Mouse (Mus musculus) ES-CJ7 (cell line): ENCODE results near the gene Eng.
A peak's percentile ranks its signal among the peaks of the same experiment; 100 is the strongest.

Experiments
- DNase-seq: peaks from one replicate; pipeline ENCODE4 v3.0.0; 2011; ENCODE audit warnings: low read depth, low spot score

Eng gene

DNA sequence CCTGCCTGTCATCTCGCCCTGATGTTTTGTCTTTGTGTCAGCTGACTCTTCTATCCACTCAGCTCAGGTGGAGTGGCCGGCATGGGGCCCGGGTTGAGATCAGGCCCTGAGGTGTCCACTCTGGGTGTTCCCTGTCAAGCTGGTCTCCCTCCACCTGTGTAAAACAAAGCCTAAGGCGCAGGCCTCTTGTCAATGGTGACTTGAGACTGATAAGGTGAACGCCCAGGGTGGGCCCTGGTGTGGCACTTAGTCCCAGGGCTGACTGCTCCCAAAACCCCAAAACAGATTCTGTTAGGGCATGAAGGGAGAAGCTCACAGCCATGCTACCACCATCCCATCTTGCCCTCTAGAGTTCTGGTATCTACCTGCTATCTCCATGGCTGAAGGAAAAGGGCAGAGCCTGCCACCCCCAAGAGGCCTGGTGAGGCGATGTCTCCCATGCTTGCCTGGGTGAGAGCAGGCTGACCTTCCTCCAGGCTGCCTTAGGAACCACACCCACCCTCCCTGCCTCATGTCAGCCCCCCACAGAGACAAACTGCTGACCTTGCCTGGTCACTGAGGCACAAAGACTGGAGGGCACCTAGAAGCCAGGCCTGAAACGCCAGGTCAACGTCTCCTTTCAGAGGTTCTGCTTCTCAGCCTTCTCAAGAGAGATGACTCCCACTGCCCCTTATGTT, 1.5 kb upstream of the Eng start:
- DNase-seq, result no peak

DNA sequence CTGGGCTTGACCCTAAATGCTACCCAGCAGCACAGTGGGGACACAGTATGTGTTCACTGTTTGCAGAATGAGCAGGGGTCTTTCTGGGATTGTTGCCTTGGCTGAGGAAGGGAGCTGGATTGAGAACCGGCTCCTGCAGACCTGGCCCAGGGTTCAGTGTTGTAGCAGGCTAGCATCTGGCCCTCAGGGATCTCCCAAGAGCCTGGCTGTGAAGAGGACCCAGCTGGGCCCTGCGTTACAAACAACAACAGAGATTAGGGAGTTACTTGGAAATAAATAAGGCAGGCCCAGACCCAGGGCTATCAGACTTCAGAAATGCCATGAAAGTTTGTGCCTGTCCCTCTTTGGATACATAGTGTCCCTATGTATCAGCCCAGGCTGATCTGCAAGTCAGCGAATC, 748 bp upstream of the Eng start:
- no peak for DNase-seq

DNA sequence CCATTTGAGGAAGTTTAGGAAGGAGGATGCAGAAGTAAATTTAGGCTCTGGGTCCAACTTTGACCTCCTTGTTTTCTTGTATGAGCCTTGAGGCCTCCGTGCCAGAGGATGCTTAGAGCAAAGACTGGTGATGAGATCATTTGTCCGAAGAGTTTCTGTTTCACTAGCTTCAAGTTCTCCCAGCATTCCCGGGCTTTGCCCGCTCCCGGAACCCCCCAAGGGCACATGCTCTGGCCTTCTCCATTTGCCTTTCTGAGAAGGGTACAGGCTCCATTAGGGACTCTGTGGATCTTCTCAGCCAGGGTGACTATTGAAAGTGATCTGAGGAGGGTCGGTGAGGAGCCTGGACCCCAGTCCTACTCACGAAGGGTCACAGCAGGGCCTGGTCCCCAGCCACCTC, 971 bp downstream of the Eng start:
- no peak for DNase-seq

DNA sequence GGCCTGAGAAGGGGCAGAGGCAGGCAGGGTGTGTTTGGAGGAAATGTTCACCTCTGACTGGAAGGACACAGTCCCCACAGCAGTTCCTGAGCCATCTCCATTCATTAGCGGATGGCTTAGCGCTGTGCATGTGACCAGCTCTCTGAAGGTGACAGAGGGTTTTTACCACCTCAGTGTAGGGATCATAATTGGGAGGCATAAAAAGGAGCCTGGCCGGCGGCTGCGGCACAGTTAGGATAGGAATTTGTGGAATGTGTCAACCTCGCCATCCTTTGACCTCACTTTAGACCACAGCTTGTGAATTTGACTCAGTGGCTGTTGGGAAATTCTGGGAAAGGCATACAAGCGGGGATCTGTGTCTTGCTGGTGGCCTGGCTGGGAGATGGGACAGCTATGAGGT, 7.4 kb downstream of the Eng start:
- DNase-seq, result peak; percentile 38

DNA sequence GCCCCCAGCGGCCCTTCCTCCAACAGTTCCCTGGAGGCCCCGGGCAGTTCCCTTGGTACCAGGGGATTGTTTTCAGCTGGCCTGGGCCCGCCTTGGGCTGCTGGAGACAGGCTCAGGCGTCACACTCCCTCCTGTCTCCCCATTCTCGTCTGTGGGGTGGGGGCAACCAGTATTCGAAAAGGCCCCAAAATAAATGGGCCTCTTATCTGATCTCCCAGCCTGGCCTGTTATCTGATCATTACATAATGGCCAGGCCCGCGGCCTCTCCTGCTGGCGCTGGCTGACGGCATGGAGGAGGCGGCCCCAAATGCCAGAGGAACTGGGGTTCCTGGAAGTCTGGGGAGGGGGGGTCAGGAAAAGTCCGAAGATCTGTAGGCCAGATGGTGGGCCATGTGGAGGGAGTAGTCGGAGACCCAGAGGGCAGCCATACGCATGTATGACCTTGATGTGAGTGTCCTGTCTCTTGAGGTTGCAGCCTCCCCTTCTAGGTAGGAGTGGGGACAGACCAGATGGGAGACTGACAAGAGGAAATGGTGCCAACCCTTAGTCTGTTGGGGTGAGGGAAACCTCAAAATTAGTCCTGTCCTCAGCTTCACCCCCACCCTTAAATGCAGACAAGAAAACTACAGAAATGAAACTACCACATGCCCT, 8.5 kb downstream of the Eng start:
- DNase-seq, result no peak

DNA sequence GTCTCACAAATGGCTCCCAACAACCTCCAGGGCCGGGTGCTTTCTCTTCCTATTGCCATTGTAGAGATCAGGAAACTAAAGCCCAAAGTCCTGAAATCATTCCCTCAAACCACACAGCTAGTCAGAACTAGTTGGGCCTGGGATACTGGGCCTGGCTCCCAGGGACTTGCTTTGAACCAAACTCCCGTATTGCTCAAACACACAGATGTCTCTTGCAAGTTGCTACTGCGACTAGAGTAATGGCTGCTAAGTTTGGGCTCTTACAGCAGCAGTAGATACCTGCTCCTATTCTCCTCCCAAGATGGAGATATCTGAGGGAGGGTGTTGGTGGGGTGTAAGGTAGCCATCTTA, 9.0 kb downstream of the Eng start:
- DNase-seq, result no peak

DNA sequence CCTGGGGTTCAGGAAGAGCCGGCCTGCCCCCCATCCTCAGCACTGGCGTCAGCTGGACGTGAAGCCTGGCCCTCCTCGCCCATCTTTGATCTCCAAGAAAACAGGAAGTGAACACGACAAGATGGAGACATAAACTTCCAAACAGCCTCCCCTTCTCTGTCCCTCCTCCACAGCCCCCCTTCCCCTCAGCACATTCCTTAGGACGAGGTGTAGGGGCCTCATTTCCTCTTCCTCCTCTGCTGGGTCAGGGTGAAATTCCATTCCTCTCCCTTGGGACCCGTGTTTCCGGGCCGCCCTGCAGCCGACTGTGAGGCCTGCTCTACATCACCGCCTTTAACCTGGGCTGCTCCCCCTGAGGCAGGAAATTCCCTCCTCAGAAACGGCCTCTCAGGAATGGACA, 9.4 kb downstream of the Eng start:
- no peak for DNase-seq

DNA sequence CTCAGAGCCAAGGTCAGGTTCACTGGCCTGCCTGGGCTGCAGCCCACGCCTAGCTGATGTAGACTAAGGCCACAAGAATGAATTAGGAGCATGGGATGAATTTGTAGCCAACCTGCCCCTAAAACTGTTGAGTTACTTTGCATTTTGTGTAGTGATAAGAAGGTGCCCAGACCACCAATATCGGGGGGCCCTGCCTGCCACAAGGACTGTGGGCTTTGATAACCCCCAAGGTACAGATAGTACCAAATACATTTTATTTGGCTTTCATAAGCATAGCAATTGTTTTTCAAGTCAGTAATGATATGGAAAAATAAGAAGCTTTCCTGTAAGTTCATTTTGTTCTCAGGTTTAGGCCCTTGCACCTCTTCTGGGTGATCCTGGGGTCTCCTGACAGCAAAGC, 12.5 kb downstream of the Eng start:
- DNase-seq, result no peak

DNA sequence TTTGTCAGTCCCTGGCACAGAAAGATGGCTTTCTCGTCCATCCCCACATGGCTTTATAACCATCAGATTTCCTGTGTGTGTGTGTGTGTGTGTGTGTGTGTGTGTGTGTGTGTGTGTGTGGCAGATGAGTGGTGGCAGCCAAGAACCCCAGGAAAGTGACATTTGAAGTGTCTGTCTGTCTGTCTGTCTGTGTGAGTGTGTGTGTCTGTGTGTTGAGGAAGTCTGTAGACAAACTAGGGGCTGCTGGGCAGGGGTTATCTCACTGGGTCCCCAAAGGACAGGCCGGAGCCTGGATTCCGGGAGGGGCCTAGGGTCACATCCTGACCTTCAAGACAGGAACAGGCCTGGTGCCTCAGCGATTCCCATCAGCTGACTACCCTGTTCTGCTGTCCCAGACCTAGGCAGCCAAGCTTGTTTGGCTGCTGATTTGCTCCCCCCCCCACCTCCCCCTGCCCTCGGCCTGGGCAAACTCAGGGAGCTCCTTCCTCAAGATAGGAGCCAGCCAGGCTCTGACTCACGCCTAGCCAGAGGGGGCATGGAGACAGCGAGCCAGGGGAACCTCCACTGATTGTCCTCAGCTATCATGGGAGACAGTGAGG, 15.2 kb downstream of the Eng start:
- DNase-seq, result no peak

DNA sequence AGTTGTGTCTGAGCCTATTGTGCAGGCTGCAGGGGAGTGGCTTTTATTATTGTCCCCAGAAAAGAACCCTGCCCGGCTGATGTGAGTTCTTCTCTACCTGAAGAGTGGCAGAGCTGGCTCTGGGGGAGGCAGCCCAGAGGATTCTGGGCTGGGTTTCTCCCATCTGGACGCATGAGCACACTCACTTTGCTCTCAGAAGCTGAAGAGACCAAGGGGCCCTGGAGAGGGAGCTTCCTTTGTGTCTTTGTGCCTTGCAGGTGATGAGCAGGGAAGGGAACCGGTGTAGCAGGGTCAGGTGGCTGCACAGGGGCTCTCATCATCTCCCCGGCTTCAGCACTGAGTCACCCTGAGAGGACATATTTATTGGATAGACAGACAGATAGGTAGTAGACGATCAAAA, 15.9 kb downstream of the Eng start:
- no peak for DNase-seq

DNA sequence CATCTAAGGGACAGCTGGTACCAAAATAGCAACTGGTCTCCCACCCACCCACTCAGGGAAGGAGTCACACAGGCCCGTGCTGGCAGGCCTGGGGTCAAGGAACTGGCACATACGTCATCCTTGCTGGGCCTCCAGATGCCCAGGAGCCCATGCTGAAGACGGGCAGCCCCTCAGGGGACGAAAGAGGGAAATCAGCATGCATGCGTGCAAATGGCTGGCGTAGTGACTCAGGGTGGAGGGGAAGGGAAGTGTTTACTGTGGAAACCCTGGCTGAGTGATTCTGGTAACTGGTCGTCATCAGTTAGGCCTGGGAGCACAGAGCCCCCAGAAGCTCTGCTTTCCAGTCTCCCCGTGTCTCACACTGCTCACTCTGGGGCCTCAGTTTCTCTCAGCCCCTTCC, 18.9 kb downstream of the Eng start:
- no peak for DNase-seq

DNA sequence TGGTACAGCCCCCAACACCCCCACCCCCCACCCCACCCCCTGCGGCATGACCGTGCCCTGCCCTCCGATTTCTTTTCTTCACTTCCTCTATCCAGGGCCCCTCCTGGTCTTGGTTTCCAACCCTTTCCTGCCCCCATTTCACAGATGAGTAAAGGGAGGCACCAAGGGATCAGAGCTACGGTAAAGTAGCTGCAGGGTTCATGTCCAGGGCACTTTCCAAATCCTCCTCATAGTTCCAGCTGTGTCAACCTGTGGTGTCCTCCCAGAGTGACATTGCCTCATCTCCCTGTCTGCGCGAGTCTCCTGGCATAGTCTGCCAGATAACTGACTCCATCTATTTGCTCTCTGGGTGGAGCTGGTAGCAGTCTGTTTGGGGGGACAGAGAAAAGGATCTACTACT, 19.5 kb downstream of the Eng start:
- no peak for DNase-seq

DNA sequence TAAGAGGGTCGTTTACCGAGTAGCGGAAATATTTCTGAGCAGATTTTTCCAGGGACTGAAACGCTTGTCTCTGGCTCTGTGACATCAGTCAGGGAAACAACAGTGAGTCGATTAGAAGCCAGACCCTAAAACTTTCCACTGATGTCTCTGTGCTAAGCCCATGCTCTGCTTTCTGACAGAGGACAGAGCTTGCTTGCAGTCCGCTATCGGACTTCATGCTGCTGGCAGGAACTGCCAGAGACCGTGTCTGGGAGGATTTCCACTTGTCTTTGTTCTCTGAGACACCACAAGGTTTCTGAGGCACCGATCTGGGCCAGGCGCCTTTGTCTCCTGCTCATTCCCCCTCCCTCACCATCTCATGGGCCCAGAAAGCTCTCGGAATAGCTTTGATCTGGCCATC, 21.4 kb downstream of the Eng start:
- no peak for DNase-seq

DNA sequence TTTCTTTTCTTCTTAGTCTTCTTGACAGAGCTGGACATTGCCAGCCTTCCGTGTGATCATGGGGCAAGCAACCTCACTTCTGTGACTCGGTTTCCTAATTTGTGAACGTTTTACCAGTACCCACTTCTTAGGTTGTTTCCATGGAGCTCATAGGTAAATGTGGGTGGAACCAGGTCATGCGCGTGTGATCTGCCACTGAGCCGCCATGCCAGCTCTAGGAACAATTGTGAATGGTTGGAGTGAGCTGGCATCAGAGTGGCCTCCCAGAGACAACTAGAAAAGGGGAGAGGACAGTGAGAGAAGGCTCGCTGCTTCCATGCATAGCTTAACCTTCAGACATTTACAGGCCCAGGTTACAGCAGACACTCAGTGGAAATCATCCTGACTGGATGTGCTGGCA, 21.8 kb downstream of the Eng start:
- DNase-seq, result no peak

DNA sequence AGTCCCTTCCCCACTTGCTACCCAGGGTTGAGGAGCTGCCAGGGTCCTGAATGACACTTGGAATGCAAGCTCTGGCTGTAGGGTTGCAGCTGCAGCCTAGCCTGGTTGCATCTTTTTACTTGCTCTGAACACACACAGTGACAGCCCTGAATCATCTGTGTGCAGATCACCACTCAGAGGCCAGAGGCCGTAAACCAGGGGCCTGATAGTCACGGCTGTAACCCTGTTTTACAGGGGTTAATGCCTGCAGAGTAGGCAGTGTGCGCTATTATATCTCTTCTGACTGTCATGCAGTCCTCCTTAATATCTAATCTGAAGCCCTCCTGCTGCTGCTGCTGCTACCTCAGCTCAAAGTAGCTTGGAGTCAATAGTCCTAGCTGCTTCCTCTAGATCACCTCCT, 23.5 kb downstream of the Eng start:
- no peak for DNase-seq

DNA sequence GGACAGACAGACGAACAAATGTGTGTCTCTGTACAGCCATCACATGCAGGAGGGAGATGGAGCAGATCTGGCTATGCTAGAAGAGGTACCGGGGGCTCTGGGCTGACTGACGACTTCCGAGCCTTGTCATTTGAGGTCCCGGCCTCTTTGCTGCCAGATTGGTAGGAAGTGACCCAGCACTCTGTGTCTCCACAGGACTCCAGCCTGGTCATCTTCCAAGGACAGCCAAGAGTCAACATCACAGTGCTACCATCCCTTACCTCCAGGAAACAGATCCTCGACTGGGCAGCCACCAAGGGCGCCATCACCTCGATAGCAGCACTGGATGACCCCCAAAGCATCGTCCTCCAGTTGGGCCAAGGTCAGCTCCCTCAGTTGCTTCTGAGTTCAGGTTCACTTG, 24.8 kb downstream of the Eng start:
- DNase-seq, result no peak

DNA sequence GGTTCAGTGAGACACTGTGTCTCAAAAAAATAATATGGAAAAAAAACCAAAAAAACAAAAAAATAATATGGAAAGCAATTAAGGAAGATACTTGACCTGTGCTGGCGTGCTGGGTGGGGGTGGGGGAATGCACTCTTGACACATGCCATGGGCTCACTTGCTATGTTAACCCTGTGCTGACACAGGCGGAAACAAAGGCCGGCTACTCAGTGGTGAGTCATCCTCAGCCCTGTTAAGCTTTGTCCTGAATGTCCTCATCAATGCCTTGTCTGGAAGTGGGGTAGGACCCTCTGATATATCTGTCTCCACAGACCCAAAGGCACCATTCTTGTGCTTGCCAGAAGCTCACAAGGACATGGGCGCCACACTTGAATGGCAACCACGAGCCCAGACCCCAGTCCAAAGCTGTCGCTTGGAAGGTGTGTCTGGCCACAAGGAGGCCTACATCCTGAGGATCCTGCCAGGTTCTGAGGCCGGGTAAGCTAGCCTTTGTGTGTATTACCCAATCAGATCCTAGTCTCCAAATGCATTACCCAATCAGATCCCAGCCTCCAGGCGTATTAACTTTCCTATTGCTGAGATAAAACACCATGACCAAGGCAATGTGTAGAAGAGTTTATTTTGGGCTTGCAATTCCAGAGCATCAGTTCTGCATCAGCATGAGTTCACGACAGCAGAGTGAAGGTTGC, 25.7 kb downstream of the Eng start:
- no peak for DNase-seq

DNA sequence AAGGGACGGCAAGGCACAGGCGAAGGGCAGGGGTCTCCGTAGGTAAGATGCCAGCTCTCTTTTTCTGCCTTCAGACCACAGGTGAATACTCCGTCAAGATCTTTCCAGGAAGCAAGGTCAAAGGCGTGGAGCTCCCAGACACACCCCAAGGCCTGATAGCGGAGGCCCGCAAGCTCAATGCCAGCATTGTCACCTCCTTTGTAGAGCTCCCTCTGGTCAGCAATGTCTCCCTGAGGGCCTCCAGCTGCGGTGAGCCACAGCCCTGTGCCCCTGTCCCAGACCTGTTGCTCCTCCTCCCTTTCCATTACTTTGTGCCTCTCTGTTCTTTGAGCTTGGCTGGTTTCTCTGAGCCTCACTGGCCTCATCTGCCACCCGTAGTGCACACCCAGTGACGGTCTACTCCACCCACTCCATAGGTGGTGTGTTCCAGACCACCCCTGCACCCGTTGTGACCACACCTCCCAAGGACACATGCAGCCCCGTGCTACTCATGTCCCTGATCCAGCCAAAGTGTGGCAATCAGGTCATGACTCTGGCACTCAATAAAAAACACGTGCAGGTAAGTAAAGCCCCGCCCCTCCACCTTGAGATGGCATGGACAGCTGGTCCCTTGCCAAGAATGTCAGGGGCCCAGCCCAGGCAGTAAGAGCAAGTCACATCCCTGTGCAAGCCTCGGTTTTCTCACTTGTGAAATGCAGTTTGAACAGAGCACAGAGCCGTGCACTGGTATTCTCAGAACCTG, 27.0 kb downstream of the Eng start:
- DNase-seq, result no peak

DNA sequence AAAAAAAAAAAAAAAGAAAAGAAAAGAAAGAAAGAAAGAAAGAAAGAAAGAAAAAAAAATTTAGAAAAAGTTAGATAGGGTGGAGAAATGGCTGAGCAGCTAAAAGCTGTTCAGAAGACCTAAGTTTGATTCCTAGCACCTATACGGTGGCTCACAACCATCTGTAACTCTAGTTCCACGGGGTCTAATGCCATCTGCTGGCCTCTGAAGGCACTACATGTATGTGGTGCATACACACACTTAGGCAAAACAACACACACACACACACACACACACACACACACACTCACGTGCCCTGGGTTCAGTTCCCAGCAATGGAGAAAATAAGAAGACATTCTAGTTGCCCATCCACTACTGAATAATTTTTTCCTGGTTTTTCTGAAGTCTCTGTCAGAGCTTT, 30.4 kb downstream of the Eng start:
- DNase-seq, result peak; percentile 54

DNA sequence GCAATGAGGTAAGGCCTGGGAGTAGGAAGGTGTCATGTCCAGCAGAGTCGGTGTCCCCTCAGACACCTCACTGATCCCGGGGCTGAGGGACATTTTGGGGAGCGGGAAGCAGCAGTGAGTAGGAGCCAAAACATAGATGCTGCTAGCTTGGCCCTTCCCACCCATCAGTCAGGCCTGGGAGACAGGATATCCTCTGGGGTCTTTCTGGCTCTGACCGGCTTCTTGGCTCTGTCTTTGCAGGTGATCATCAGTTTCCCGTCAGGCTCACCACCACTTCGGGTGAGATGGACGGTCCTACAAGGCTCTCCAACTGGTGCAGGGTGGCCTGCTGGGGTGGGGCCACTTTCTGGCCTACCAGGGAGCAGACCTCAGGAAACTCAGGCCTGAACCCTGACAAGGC, 31.3 kb downstream of the Eng start:
- DNase-seq, result no peak

DNA sequence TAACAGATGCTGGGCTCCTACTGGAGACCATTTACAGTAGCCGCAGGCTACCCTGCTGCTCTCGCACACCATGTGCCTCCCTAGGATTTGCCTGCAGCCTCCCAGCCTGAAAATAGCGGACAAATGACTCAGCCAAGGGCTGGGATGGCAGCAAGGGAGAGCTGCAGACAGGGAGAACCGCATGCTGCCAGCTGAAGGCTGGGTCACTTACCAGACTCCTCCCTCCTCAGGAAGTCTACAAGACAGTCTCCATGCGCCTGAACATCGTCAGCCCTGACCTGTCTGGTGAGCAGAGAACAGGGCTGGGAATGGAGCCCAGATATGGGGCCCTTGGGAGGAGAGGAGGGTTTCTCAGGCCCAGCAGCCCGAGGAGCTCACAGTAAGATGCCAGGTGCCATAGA, 33.7 kb downstream of the Eng start:
- DNase-seq, result no peak

DNA sequence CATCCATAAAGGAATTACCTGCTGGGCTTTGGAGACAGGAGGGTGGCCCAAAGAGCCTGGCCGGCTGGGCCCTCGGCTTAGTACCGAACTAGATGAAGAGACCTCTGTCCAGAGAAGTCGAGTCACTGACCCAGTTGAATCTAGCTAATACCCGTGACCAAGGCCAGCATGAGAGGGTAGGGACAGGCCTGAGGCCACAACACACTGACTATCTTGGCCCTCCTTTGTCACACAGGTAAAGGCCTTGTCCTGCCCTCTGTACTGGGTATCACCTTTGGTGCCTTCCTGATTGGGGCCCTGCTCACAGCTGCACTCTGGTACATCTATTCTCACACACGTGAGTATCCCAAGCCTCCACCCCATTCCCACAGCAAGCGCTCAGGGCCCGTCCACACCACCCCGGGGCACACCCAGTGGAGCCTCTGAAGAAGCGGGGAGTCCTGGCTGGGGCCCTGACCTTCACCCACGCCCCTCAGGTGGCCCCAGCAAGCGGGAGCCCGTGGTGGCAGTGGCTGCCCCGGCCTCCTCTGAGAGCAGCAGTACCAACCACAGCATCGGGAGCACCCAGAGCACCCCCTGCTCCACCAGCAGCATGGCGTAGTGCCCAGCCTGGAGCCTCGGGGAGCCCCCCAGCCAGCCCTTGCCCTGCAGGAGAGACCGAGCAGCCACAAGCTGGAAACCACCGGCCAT, 34.7 kb downstream of the Eng start:
- DNase-seq, result no peak
